Comparison of ENCODE assay signal across 11 mouse cellular contexts in the genomic region with DNA sequence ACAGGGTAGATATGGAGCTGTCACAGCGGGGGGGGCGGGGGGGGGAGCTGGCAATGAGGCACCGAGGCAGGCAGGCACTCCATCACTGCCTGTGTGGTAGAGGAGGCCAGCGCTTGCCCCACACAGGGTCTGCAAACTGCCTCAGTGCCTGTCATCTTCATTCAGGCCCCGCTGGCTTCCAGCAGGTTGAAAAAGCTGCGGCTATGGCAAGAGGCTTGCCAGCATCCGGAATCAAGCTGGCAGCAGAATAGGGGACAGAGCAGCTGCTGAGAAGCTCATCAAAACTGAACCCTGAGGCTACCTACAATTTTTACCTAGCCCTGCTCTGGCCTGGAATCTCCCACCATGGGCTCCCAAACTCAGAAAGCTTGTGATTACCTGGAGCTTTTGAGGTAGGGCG. TPM values are rescaled to one million over a fixed set of nuclear protein-coding genes. Genes with fewer than 3 reads are reported as not detected.
DNase-seq lines count a peak whose midpoint lies in the region; ATAC-seq lines count a peak whose summit lies in the region.
"Had no signal": no experiment of that assay in that cellular context is flagged by ENCODE, and none has a peak within 500 bp of the region (broad histone marks: within the 10 kb centered on the region; RNA-seq: fewer than 3 reads in every experiment).

No protein-coding gene starts in this region.

- peaks cover 47% of the 10 kb centered on the region for H3K4me1 ChIP-seq in midbrain, embryonic 12.5 days
- peaks cover 27% of the 10 kb centered on the region for H3K4me1 ChIP-seq in midbrain, embryonic 11.5 days (ENCODE audit: control insufficient read depth, insufficient read depth, low read length)
- H3K4me1 ChIP-seq in hindbrain, embryonic 14.5 days (replicated peaks; ENCODE audit: control insufficient read depth, insufficient read depth, low read length): peaks cover 56% of the 10 kb centered on the region
- peaks cover 49% of the 10 kb centered on the region for H3K4me1 ChIP-seq in neural tube, embryonic 15.5 days
- 0 out of 2 replicates have a peak, but pooled peaks cover 2% of the 10 kb centered on the region for H3K4me1 ChIP-seq in liver, embryonic 11.5 days (replicated peaks; ENCODE audit: control insufficient read depth, insufficient read depth, low read length)

- 12% methylated on average over 8 of the region's 8 CpGs for WGBS in midbrain, embryonic 12.5 days
- 14% methylated on average over 8 of the region's 8 CpGs for WGBS in midbrain, embryonic 11.5 days
- 9% methylated on average over 8 of the region's 8 CpGs for WGBS in hindbrain, embryonic 14.5 days
- WGBS in neural tube, embryonic 15.5 days: 6% methylated on average over 8 of the region's 8 CpGs
- WGBS in liver, embryonic 11.5 days: 25% methylated on average over 8 of the region's 8 CpGs

- no peak for ATAC-seq in midbrain, embryonic 12.5 days (ENCODE audit: low FRiP score, low read depth)
- ATAC-seq in midbrain, embryonic 11.5 days (ENCODE audit: low FRiP score): no peak
- peak; percentile 19; the same call in 1 of the 2 replicates for ATAC-seq in hindbrain, embryonic 14.5 days (ENCODE audit: low FRiP score)
- peak; percentile 22; the same call in 1 of the 2 replicates for ATAC-seq in neural tube, embryonic 15.5 days (ENCODE audit: low FRiP score)
- ATAC-seq in liver, embryonic 11.5 days (replicated peaks; ENCODE audit: low FRiP score): no peak

- H3K36me3 ChIP-seq in midbrain, embryonic 12.5 days: no peaks in the 10 kb centered on the region
- no peaks in the 10 kb centered on the region for H3K36me3 ChIP-seq in midbrain, embryonic 11.5 days (ENCODE audit: control insufficient read depth, insufficient read depth, low read length)
- no peaks in the 10 kb centered on the region for H3K36me3 ChIP-seq in hindbrain, embryonic 14.5 days (replicated peaks; ENCODE audit: control insufficient read depth, insufficient read depth)
- no peaks in the 10 kb centered on the region for H3K36me3 ChIP-seq in neural tube, embryonic 15.5 days
- H3K36me3 ChIP-seq in liver, embryonic 11.5 days (ENCODE audit: control insufficient read depth, insufficient read depth, low read length): no peaks in the 10 kb centered on the region

- H3K9ac ChIP-seq in midbrain, embryonic 12.5 days (replicated peaks): no peak overlapping the region; the same call in 1 of the 2 replicates
- H3K9ac ChIP-seq in midbrain, embryonic 11.5 days (ENCODE audit: low read length): no peak overlapping the region
- peak overlapping the region; percentile 28; the same call in 1 of the 2 replicates for H3K9ac ChIP-seq in hindbrain, embryonic 14.5 days
- H3K9ac ChIP-seq in neural tube, embryonic 15.5 days (replicated peaks): no peak overlapping the region
- no peak overlapping the region for H3K9ac ChIP-seq in liver, embryonic 11.5 days (ENCODE audit: low read depth, low read length)

- H3K4me3 ChIP-seq in midbrain, embryonic 12.5 days: no peak overlapping the region
- H3K4me3 ChIP-seq in midbrain, embryonic 11.5 days (ENCODE audit: low read depth, low read length): no peak overlapping the region
- no peak overlapping the region for H3K4me3 ChIP-seq in hindbrain, embryonic 14.5 days (replicated peaks; ENCODE audit: low read length)
- H3K4me3 ChIP-seq in neural tube, embryonic 15.5 days (replicated peaks): no peak overlapping the region
- H3K4me3 ChIP-seq in liver, embryonic 11.5 days (ENCODE audit: low read depth, low read length): no peak overlapping the region

- no peaks in the 10 kb centered on the region for H3K9me3 ChIP-seq in midbrain, embryonic 12.5 days
- H3K9me3 ChIP-seq in midbrain, embryonic 11.5 days (ENCODE audit: control insufficient read depth, low read length): no peaks in the 10 kb centered on the region
- no peaks in the 10 kb centered on the region for H3K9me3 ChIP-seq in hindbrain, embryonic 14.5 days (ENCODE audit: control insufficient read depth, low read length)
- no peaks in the 10 kb centered on the region for H3K9me3 ChIP-seq in neural tube, embryonic 15.5 days (replicated peaks)
- no peaks in the 10 kb centered on the region for H3K9me3 ChIP-seq in liver, embryonic 11.5 days (ENCODE audit: control insufficient read depth, low read length)

- no peak overlapping the region for H3K4me2 ChIP-seq in midbrain, embryonic 12.5 days (replicated peaks)
- no peak overlapping the region for H3K4me2 ChIP-seq in midbrain, embryonic 11.5 days
- no peak overlapping the region; the same call in 1 of the 2 replicates for H3K4me2 ChIP-seq in hindbrain, embryonic 14.5 days (replicated peaks)
- H3K4me2 ChIP-seq in neural tube, embryonic 15.5 days: no peak overlapping the region
- no peak overlapping the region for H3K4me2 ChIP-seq in liver, embryonic 11.5 days

- peak overlapping the region; percentile 47; the same call in 1 of the 2 replicates for H3K27ac ChIP-seq in midbrain, embryonic 12.5 days (replicated peaks)
- no peak overlapping the region for H3K27ac ChIP-seq in midbrain, embryonic 11.5 days (ENCODE audit: low read depth, low read length)
- peak overlapping the region; percentile 66 for H3K27ac ChIP-seq in hindbrain, embryonic 14.5 days
- H3K27ac ChIP-seq in neural tube, embryonic 15.5 days (replicated peaks): 0 out of 2 replicates have a peak overlapping the region, but pooled peaks have one; percentile 23
- H3K27ac ChIP-seq in liver, embryonic 11.5 days (ENCODE audit: low read depth, low read length): no peak overlapping the region
- H3K27ac ChIP-seq: kidney, postnatal 0 days had no signal

- H3K27me3 ChIP-seq in midbrain, embryonic 12.5 days: peaks cover 10% of the 10 kb centered on the region
- H3K27me3 ChIP-seq in midbrain, embryonic 11.5 days (ENCODE audit: control insufficient read depth, insufficient read depth, low read length): no peaks in the 10 kb centered on the region
- no peaks in the 10 kb centered on the region for H3K27me3 ChIP-seq in hindbrain, embryonic 14.5 days (ENCODE audit: control insufficient read depth, insufficient read depth, low read length)
- H3K27me3 ChIP-seq in neural tube, embryonic 15.5 days (replicated peaks): no peaks in the 10 kb centered on the region
- H3K27me3 ChIP-seq in liver, embryonic 11.5 days (replicated peaks; ENCODE audit: control insufficient read depth, insufficient read depth, low read length): 0 out of 2 replicates have a peak, but pooled peaks cover 5% of the 10 kb centered on the region

- peak; percentile 50 for DNase-seq in cerebellum, adult 11-12 months
- DNase-seq in cerebellum, adult 18-20 months: no peak
- DNase-seq in midbrain, embryonic 11.5 days (ENCODE audit: low spot score, missing footprints): no peak
- peak; percentile 59 for DNase-seq in hindbrain, embryonic 14.5 days (ENCODE audit: low spot score)
- DNase-seq in liver, embryonic 11.5 days (ENCODE audit: low spot score): no peak
- DNase-seq in left cerebral cortex, adult 18-20 months (ENCODE audit: low spot score in 2 of 2): no peak
- DNase-seq: heart, adult 11 months; layer of hippocampus, adult 9-11 months had no signal

RNA-seq across cellular contexts. Expression of a gene that starts 37.5 kb away (rescaled TPM):
- 19.6 and 24.4 TPM in 2 replicates for polyA plus RNA-seq in midbrain, embryonic 12.5 days (2016; fragmentation: Nextera tagmentation; extraction: Ambion mirVana)
- polyA plus RNA-seq in midbrain, embryonic 11.5 days (2014; fragmentation: Nextera tagmentation; extraction: Ambion mirVana): 8.0 and 9.4 TPM in 2 replicates
- 40.7 and 45.3 TPM in 2 replicates for polyA plus RNA-seq in hindbrain, embryonic 14.5 days (2014; fragmentation: Nextera tagmentation; extraction: Ambion mirVana)
- polyA plus RNA-seq in neural tube, embryonic 15.5 days (2015; fragmentation: Nextera tagmentation; extraction: Ambion mirVana): 40.5 and 45.9 TPM in 2 replicates
- polyA plus RNA-seq in liver, embryonic 11.5 days (2014; fragmentation: Nextera tagmentation; extraction: Ambion mirVana): 1.3 and 1.4 TPM in 2 replicates
- total RNA-seq in left cerebral cortex, adult 18-20 months (2021): 10 to 100 TPM; 88.8 to 95.5 TPM

Comparison
In these comparisons a context has a peak if more than half of its experiments do, and no peak if none do; other contexts are left out.
1. DNase-seq: peak in cerebellum, adult 11-12 months (single experiment) and hindbrain, embryonic 14.5 days (single experiment); none in cerebellum, adult 18-20 months (0 of 2), midbrain, embryonic 11.5 days (single experiment), liver, embryonic 11.5 days (single experiment) and left cerebral cortex, adult 18-20 months (0 of 2).
2. H3K27ac ChIP-seq: peak in midbrain, embryonic 12.5 days (single experiment), hindbrain, embryonic 14.5 days (single experiment) and neural tube, embryonic 15.5 days (single experiment); none in midbrain, embryonic 11.5 days (single experiment) and liver, embryonic 11.5 days (single experiment).
3. ATAC-seq: peak in hindbrain, embryonic 14.5 days (single experiment) and neural tube, embryonic 15.5 days (single experiment); none in midbrain, embryonic 12.5 days (single experiment), midbrain, embryonic 11.5 days (single experiment) and liver, embryonic 11.5 days (single experiment).